Mouse (Mus musculus): ENCODE measurements around the gene Spry1. TPM values are rescaled to one million over a fixed set of nuclear protein-coding genes. Genes with fewer than 3 reads are reported as not detected.

The Spry1 gene
- total and polyA plus RNA-seq, 3 experiments = 20.7 to 34.6 (median 28.8) TPM

DNA sequence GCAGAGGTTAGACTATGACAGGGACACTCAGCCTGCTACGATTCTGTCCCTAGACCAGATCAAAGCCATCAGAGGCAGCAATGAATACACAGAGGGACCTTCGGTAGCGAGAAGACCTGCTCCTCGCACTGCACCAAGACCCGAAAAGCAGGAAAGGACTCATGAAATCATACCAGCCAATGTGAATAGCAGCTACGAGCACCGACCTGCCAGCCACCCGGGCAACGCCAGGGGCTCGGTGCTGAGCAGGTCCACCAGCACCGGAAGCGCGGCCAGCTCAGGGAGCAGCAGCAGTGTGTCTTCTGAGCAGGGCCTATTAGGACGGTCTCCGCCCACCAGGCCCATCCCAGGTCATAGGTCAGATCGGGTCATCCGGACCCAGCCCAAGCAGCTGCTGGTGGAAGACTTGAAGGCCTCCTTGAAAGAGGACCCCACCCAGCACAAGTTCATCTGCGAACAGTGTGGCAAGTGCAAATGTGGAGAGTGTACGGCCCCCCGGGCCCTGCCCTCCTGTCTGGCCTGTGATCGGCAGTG lies 3.0 kb downstream of the Spry1 start:
- Histone ChIP-seq H3K4me1 (ENCODE audit: control insufficient read depth, insufficient read depth, low read length) (peaks cover 8% of the 10 kb centered on the region), H3K9ac (ENCODE audit: low read depth, low read length) (peak overlapping the region; percentile 32), H3K36me3 (ENCODE audit: control insufficient read depth, insufficient read depth, low read length) (peaks cover 27% of the 10 kb centered on the region), H3K4me3 (peak overlapping the region; percentile 79), H3K79me2 (replicated peaks; ENCODE audit: control insufficient read depth, insufficient read depth, low read length) (peaks cover 3% of the 10 kb centered on the region; the same call in 1 of the 2 replicates), H3K27me3 (ENCODE audit: control insufficient read depth, insufficient read depth, low read length) (no peaks in the 10 kb centered on the region), H3K27ac (peak overlapping the region; percentile 93)
- TF ChIP-seq POLR2A (IDR thresholded peaks at IDR 0.05; ENCODE audit: insufficient read depth, low read depth, low read length) (peak; percentile 53), CTCF (IDR thresholded peaks at IDR 0.05) (no peak)
- intact Hi-C loops (cut with DNase I) = loop anchor here (5.0 to 10.0 kb wide), 5 partner anchors 65 to 475 kb away; no protein-coding TSS in a partner anchor
- peak; percentile 79 to 81 for DNase-seq
- WGBS = 68% methylated on average over 21 of the region's 21 CpGs

DNA sequence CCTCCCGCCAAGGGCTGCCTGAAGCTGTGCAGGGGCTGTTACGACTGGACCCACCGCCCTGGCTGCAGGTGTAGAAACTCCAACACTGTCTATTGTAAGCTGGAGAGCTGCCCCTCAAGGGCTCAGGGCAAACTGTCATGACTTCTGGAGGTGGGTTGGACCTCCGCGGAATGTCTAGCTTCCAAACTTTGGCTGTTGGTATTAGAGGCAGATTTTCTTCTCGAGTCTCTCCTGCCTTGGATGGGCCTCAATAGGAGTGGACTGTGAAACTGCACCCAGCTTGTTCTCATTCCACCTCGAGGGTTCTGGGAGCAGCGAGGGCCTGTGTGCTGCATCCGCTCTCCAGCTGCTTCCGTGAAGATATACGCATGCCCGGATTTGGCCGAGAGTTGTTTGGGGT lies 3.7 kb downstream of the Spry1 start:
- intact Hi-C loops (cut with DNase I) = loop anchor here (5.0 to 10.0 kb wide), 5 partner anchors 64 to 474 kb away; no protein-coding TSS in a partner anchor
- H3K4me1 ChIP-seq (ENCODE audit: control insufficient read depth, insufficient read depth, low read length) = peaks cover 11% of the 10 kb centered on the region
- peak overlapping the region; percentile 93 for H3K27ac ChIP-seq
- H3K79me2 ChIP-seq (replicated peaks; ENCODE audit: control insufficient read depth, insufficient read depth, low read length) = peaks cover 3% of the 10 kb centered on the region; the same call in 1 of the 2 replicates
- H3K27me3 ChIP-seq (ENCODE audit: control insufficient read depth, insufficient read depth, low read length) = no peaks in the 10 kb centered on the region
- WGBS = 80% methylated on average over 13 of the region's 13 CpGs
- no peak for DNase-seq
- peak overlapping the region; percentile 32 for H3K9ac ChIP-seq (ENCODE audit: low read depth, low read length)
- TF ChIP-seq EP300 (IDR thresholded peaks at IDR 0.05; ENCODE audit: insufficient read depth, low read depth, low read length) = no peak
- TF ChIP-seq CTCF (IDR thresholded peaks at IDR 0.05) = no peak
- no peak for TF ChIP-seq POLR2A (IDR thresholded peaks at IDR 0.05; ENCODE audit: insufficient read depth, low read depth, low read length)
- H3K4me3 ChIP-seq = peak overlapping the region; percentile 79; the same call in 1 of the 2 replicates
- H3K36me3 ChIP-seq (ENCODE audit: control insufficient read depth, insufficient read depth, low read length) = peaks cover 33% of the 10 kb centered on the region

GRCm38 (mm10) chr3:37643903-37644302 lies 4.2 kb downstream of the Spry1 start:
- no peak for DNase-seq
- Histone ChIP-seq H3K4me3 (peak overlapping the region; percentile 79; the same call in 1 of the 2 replicates), H3K27me3 (ENCODE audit: control insufficient read depth, insufficient read depth, low read length) (no peaks in the 10 kb centered on the region), H3K36me3 (ENCODE audit: control insufficient read depth, insufficient read depth, low read length) (peaks cover 34% of the 10 kb centered on the region), H3K4me1 (ENCODE audit: control insufficient read depth, insufficient read depth, low read length) (peaks cover 13% of the 10 kb centered on the region), H3K79me2 (replicated peaks; ENCODE audit: control insufficient read depth, insufficient read depth, low read length) (peaks cover 3% of the 10 kb centered on the region; the same call in 1 of the 2 replicates), H3K9ac (ENCODE audit: low read depth, low read length) (peak overlapping the region; percentile 31), H3K27ac (no peak overlapping the region)
- intact Hi-C loops (cut with DNase I) = loop anchor here (5.0 to 10.0 kb wide), 5 partner anchors 63 to 473 kb away; no protein-coding TSS in a partner anchor
- WGBS = 60% methylated on average over 8 of the region's 8 CpGs
- TF ChIP-seq EP300 (IDR thresholded peaks at IDR 0.05; ENCODE audit: insufficient read depth, low read depth, low read length) = no peak
- no peak for TF ChIP-seq CTCF (IDR thresholded peaks at IDR 0.05)
- TF ChIP-seq POLR2A (IDR thresholded peaks at IDR 0.05; ENCODE audit: insufficient read depth, low read depth, low read length) = no peak

DNA sequence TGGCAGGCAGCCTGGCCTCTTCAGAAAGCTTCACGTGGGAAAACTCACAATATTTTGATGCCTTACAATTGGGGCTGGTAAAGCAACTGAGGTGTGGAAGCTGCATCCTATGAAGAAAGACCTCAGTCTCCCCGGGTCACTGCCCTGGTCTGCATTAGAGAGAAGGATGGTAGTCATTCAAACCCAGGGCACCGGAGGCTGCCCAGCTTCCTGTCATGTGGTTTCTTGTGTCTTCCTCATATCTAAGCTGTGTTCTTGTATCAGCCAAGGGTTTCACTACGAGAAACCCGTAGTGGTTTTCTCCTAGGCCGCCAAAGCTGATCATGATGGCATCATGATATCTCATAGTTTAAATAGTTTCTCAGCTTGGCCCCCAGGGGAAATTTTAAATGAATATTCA lies 5.3 kb downstream of the Spry1 start:
- peaks cover 3% of the 10 kb centered on the region; the same call in 1 of the 2 replicates for H3K79me2 ChIP-seq (replicated peaks; ENCODE audit: control insufficient read depth, insufficient read depth, low read length)
- no peak for DNase-seq
- intact Hi-C loops (cut with DNase I) = loop anchor here (10.0 kb wide), 1 partner anchor 230 kb away; no protein-coding TSS in a partner anchor
- no peak overlapping the region for H3K9ac ChIP-seq (ENCODE audit: low read depth, low read length)
- no peaks in the 10 kb centered on the region for H3K27me3 ChIP-seq (ENCODE audit: control insufficient read depth, insufficient read depth, low read length)
- peaks cover 34% of the 10 kb centered on the region for H3K36me3 ChIP-seq (ENCODE audit: control insufficient read depth, insufficient read depth, low read length)
- WGBS = 67% methylated on average over 6 of the region's 6 CpGs
- H3K4me1 ChIP-seq (ENCODE audit: control insufficient read depth, insufficient read depth, low read length) = peaks cover 13% of the 10 kb centered on the region
- no peak for TF ChIP-seq CTCF (IDR thresholded peaks at IDR 0.05)
- no peak for TF ChIP-seq POLR2A (IDR thresholded peaks at IDR 0.05; ENCODE audit: insufficient read depth, low read depth, low read length)
- no peak for TF ChIP-seq EP300 (IDR thresholded peaks at IDR 0.05; ENCODE audit: insufficient read depth, low read depth, low read length)
- H3K27ac ChIP-seq = no peak overlapping the region
- no peak overlapping the region for H3K4me3 ChIP-seq

DNA sequence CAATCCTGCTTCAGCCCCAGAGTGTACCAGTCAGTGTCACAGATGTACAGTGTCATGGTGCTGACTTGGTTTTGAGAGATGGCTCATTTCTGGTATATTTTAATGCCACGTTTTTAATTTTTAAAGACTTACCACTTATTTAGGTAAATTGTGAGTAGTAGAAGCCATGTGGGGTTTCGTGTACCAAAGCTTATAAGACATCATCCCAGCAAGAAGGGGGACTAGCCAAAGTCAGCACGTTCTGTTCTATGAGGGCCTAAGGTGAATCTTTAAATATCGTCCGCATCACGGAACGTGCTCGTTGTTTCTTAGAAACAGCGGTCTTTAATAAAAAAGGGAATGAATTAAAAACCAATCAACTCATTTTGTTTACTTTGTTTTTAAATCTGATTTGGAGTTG lies 6.5 kb downstream of the Spry1 start:
- Histone ChIP-seq H3K27ac (no peak overlapping the region), H3K27me3 (ENCODE audit: control insufficient read depth, insufficient read depth, low read length) (no peaks in the 10 kb centered on the region), H3K9ac (ENCODE audit: low read depth, low read length) (no peak overlapping the region), H3K4me1 (ENCODE audit: control insufficient read depth, insufficient read depth, low read length) (peaks cover 13% of the 10 kb centered on the region), H3K36me3 (ENCODE audit: control insufficient read depth, insufficient read depth, low read length) (peaks cover 34% of the 10 kb centered on the region), H3K4me3 (no peak overlapping the region), H3K79me2 (replicated peaks; ENCODE audit: control insufficient read depth, insufficient read depth, low read length) (0 out of 2 replicates have a peak, but pooled peaks cover 3% of the 10 kb centered on the region)
- intact Hi-C loops (cut with DNase I) = loop anchor here (10.0 kb wide), 1 partner anchor 229 kb away; no protein-coding TSS in a partner anchor
- 86% methylated on average over 9 of the region's 9 CpGs for WGBS
- no peak for TF ChIP-seq EP300 (IDR thresholded peaks at IDR 0.05; ENCODE audit: insufficient read depth, low read depth, low read length)
- TF ChIP-seq CTCF (IDR thresholded peaks at IDR 0.05) = no peak
- no peak for TF ChIP-seq POLR2A (IDR thresholded peaks at IDR 0.05; ENCODE audit: insufficient read depth, low read depth, low read length)
- no peak for DNase-seq

- intact Hi-C loops (cut with DNase I) = loop anchor here (10.0 kb wide), 1 partner anchor 228 kb away; no protein-coding TSS in a partner anchor
- H3K36me3 ChIP-seq (ENCODE audit: control insufficient read depth, insufficient read depth, low read length) = peaks cover 34% of the 10 kb centered on the region
- no peak overlapping the region for H3K4me3 ChIP-seq
- no peak for TF ChIP-seq CTCF (IDR thresholded peaks at IDR 0.05)
- TF ChIP-seq EP300 (IDR thresholded peaks at IDR 0.05; ENCODE audit: insufficient read depth, low read depth, low read length) = no peak
- TF ChIP-seq POLR2A (IDR thresholded peaks at IDR 0.05; ENCODE audit: insufficient read depth, low read depth, low read length) = no peak
- peaks cover 13% of the 10 kb centered on the region for H3K4me1 ChIP-seq (ENCODE audit: control insufficient read depth, insufficient read depth, low read length)
- WGBS = 84% methylated on average over 10 of the region's 10 CpGs
- no peak for DNase-seq
- H3K27ac ChIP-seq = peak overlapping the region; percentile 9
- H3K79me2 ChIP-seq (replicated peaks; ENCODE audit: control insufficient read depth, insufficient read depth, low read length) = 0 out of 2 replicates have a peak, but pooled peaks cover 3% of the 10 kb centered on the region
- H3K27me3 ChIP-seq (ENCODE audit: control insufficient read depth, insufficient read depth, low read length) = no peaks in the 10 kb centered on the region
- no peak overlapping the region for H3K9ac ChIP-seq (ENCODE audit: low read depth, low read length)
Measured at GRCm38 (mm10) chr3:37647225-37647624, 7.5 kb downstream of the Spry1 start.

All from heart, adult 2 months (tissue).